In the genomic region with DNA sequence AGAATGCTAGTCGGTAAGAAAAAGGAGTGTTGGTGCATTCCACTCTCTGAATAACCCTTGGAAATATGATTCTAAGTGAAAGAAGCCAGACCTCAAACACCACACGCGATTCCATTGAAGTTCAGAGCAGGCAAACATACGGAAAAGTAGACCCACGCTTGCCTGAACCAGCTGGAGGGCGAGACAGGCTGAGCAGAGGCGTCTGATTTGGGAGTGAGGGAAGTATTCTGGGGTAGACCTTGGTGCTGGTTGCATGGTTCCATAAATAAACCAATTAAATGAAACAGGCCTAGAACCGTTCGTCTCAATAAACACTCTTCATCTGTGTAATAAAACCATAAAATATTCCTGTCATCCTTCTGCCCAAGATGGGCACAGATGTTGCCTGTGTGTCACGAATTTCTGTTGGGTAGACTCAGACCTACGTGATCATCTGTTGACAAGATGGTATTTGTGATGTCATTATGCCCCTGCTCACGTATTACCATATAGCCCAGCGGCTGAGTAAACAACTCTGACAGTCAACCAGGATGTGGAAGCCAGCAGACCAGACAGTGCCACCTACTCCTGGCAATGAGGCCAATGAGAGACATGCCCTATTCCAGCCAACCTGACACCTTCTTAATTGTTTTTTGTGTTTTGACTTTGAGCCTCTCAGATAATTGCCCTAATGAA, we compare ENCODE assay signal across 23 mouse cellular contexts. TPM values are rescaled to one million over a fixed set of nuclear protein-coding genes. Genes with fewer than 3 reads are reported as not detected.
A peak's percentile ranks its signal among the peaks of the same experiment; 100 is the strongest.
DNase-seq lines count a peak whose midpoint lies in the region; ATAC-seq and TF ChIP-seq lines count a peak whose summit lies in the region.
"Had no signal": no experiment of that assay in that cellular context is flagged by ENCODE, and none has a peak within 500 bp of the region (broad histone marks: within the 10 kb centered on the region; RNA-seq: fewer than 3 reads in every experiment).

No protein-coding gene starts in this region.

- DNase-seq in frontal cortex, postnatal 10 days (ENCODE audit: low spot score in 2 of 2) = no peak
- DNase-seq in left cerebral cortex, postnatal 14 days (ENCODE audit: low spot score in 2 of 2) = peak; percentile 23 to 54
- DNase-seq in left cerebral cortex, postnatal 4 days = no peak
- peak; percentile 57 to 85 for DNase-seq in layer of hippocampus, adult 8-10 months (ENCODE audit: low spot score in 2 of 2)
- no peak for DNase-seq in cerebellum, adult 11 months
- no peak for DNase-seq in stomach, postnatal 0 days (ENCODE audit: low spot score)
- DNase-seq: adrenal gland, postnatal 14 days; cerebellum, adult 2 months; gastrocnemius, adult 2 months; heart, adult 18-20 months; kidney, adult 18-20 months; lung, embryonic 14.5 days; spleen, adult 18-20 months had no signal

- ATAC-seq in frontal cortex, adult (ENCODE audit: low TSS enrichment) = peak; percentile 92
- no peak for ATAC-seq in stomach, postnatal 0 days (ENCODE audit: low FRiP score, low TSS enrichment)
- no peak for ATAC-seq in erythroblast, adult 5-6 weeks (replicated peaks; ENCODE audit: low FRiP score, poor library complexity, severe bottlenecking)
- ATAC-seq: liver, embryonic 12.5 days had no signal

- H3K4me2 ChIP-seq in stomach, postnatal 0 days (replicated peaks; ENCODE audit: low read depth) = no peak overlapping the region
- H3K4me2 ChIP-seq: embryonic facial prominence, embryonic 12.5 days; forebrain, embryonic 12.5 days; heart, embryonic 15.5 days; liver, embryonic 12.5 days; lung, embryonic 14.5 days; midbrain, embryonic 12.5 days; neural tube, embryonic 15.5 days had no signal

- H3K9me3 ChIP-seq in stomach, postnatal 0 days (ENCODE audit: control insufficient read depth, low read length) = no peaks in the 10 kb centered on the region
- H3K9me3 ChIP-seq: embryonic facial prominence, embryonic 12.5 days; forebrain, embryonic 12.5 days; heart, embryonic 15.5 days; hindbrain, embryonic 10.5 days; liver, embryonic 12.5 days; midbrain, embryonic 12.5 days; neural tube, embryonic 15.5 days had no signal

- TF ChIP-seq EP300 in stomach, postnatal 0 days (optimal IDR thresholded peaks at IDR 0.05) = no peak

- H3K36me3 ChIP-seq in stomach, postnatal 0 days (ENCODE audit: control insufficient read depth, insufficient read depth, low read length) = no peaks in the 10 kb centered on the region
- H3K36me3 ChIP-seq: embryonic facial prominence, embryonic 12.5 days; forebrain, embryonic 12.5 days; heart, embryonic 15.5 days; hindbrain, embryonic 10.5 days; liver, embryonic 12.5 days; midbrain, embryonic 12.5 days; neural tube, embryonic 15.5 days had no signal

- 69% methylated on average over 13 of the region's 13 CpGs for WGBS in stomach, postnatal 0 days

- no peak for TF ChIP-seq CTCF in stomach, postnatal 0 days (IDR thresholded peaks at IDR 0.05; ENCODE audit: low read depth)

- H3K4me3 ChIP-seq in stomach, postnatal 0 days (ENCODE audit: low read depth, low read length) = no peak overlapping the region
- H3K4me3 ChIP-seq: embryonic facial prominence, embryonic 12.5 days; forebrain, embryonic 12.5 days; gastrocnemius, adult 2 months; heart, embryonic 15.5 days; hindbrain, embryonic 10.5 days; liver, embryonic 12.5 days; midbrain, embryonic 12.5 days; neural tube, embryonic 15.5 days had no signal

- H3K9ac ChIP-seq in stomach, postnatal 0 days (ENCODE audit: low read length) = no peak overlapping the region
- H3K9ac ChIP-seq: embryonic facial prominence, embryonic 12.5 days; forebrain, embryonic 12.5 days; heart, embryonic 15.5 days; liver, embryonic 12.5 days; lung, embryonic 14.5 days; midbrain, embryonic 12.5 days; neural tube, embryonic 15.5 days had no signal

- intact Hi-C loops in left cerebral cortex, postnatal 14 days (cut with DNase I) = no loop called here
- intact Hi-C loops in left cerebral cortex, postnatal 4 days (cut with DNase I) = no loop called here

- no peak overlapping the region for H3K27ac ChIP-seq in stomach, postnatal 0 days (replicated peaks)
- H3K27ac ChIP-seq: embryonic facial prominence, embryonic 12.5 days; forebrain, embryonic 12.5 days; gastrocnemius, adult 2 months; heart, embryonic 15.5 days; hindbrain, embryonic 10.5 days; liver, embryonic 12.5 days; midbrain, embryonic 12.5 days; neural tube, embryonic 15.5 days had no signal

- H3K27me3 ChIP-seq in stomach, postnatal 0 days (ENCODE audit: control insufficient read depth, insufficient read depth, low read length) = no peaks in the 10 kb centered on the region
- H3K27me3 ChIP-seq: embryonic facial prominence, embryonic 12.5 days; forebrain, embryonic 12.5 days; heart, embryonic 15.5 days; liver, embryonic 12.5 days; midbrain, embryonic 12.5 days; neural tube, embryonic 15.5 days had no signal

- peaks cover 5% of the 10 kb centered on the region; the same call in 1 of the 2 replicates for H3K4me1 ChIP-seq in stomach, postnatal 0 days (replicated peaks; ENCODE audit: control insufficient read depth, insufficient read depth)
- H3K4me1 ChIP-seq: forebrain, embryonic 12.5 days; heart, embryonic 15.5 days; hindbrain, embryonic 10.5 days; liver, embryonic 12.5 days; midbrain, embryonic 12.5 days; neural tube, embryonic 15.5 days had no signal

RNA-seq across cellular contexts. Expression of gene Lrrc17, which starts 40.3 kb away (rescaled TPM):
- under 1 TPM; 0.55 to 0.64 TPM for total RNA-seq in left cerebral cortex, postnatal 14 days (2021)
- total RNA-seq in left cerebral cortex, postnatal 4 days (2021) = 1 to 10 TPM; 2.0 to 2.2 TPM
- total RNA-seq in layer of hippocampus, adult 8-10 months (2022) = under 1 TPM; 0.30 to 0.49 (median 0.40) TPM
- polyA plus RNA-seq in stomach, postnatal 0 days (2015; fragmentation: Nextera tagmentation; extraction: Ambion mirVana) = 18.5 and 20.2 TPM in 2 replicates
- total RNA-seq in erythroblast, adult 5-6 weeks (2015; ENCODE audit: low replicate concordance) = not detected in 2 replicates
- 0.85 TPM in 1 of 2 replicates, not detected in the other for total RNA-seq in erythroblast, adult 5-6 weeks (2017; ENCODE audit: low replicate concordance)
- total RNA-seq: common myeloid progenitor, adult 5-6 weeks had no signal

Comparison
In these comparisons a context has a peak if more than half of its experiments do, and no peak if none do; other contexts are left out.
1. DNase-seq: peak in left cerebral cortex, postnatal 14 days (2 of 2) and layer of hippocampus, adult 8-10 months (2 of 2); none in frontal cortex, postnatal 10 days (0 of 2), left cerebral cortex, postnatal 4 days (single experiment), cerebellum, adult 11 months (single experiment) and stomach, postnatal 0 days (single experiment).